Mouse (Mus musculus) thymus, postnatal 0 days (tissue): ENCODE measurements around the gene Dpp6. TPM values are rescaled to one million over a fixed set of nuclear protein-coding genes. Genes with fewer than 3 reads are reported as not detected.
A peak's percentile ranks its signal among the peaks of the same experiment; 100 is the strongest.

Source experiments
- DNase-seq: peaks from one replicate; pipeline ENCODE4 v3.0.0-alpha.2; 2015; ENCODE audit warnings: low spot score
- polyA plus RNA-seq: library from polyadenylated mRNA; unstranded; fragments of >200 nt; fragmentation: Nextera tagmentation; extraction: Ambion mirVana; gene quantifications from 2 replicates; pipeline ENCODE4 v1.2.1, GENCODE M21; 2015

Dpp6 gene
- polyA plus RNA-seq, 1 experiment from 2014 or later: 0.18 TPM

GRCm38 (mm10) chr5:27658569-27658968, 841.6 kb downstream of the Dpp6 start:
- DNase-seq: no peak

- DNase-seq: no peak
Measured at GRCm38 (mm10) chr5:27659019-27659418, 842.0 kb downstream of the Dpp6 start.

- DNase-seq: no peak
Measured at GRCm38 (mm10) chr5:27659781-27660180, 842.8 kb downstream of the Dpp6 start.

GRCm38 (mm10) chr5:27664111-27664510, 847.1 kb downstream of the Dpp6 start:
- no peak for DNase-seq

- DNase-seq: no peak
Measured at GRCm38 (mm10) chr5:27671487-27671886, 854.5 kb downstream of the Dpp6 start.

GRCm38 (mm10) chr5:27677247-27677666, 860.3 kb downstream of the Dpp6 start:
- DNase-seq: no peak

GRCm38 (mm10) chr5:27679151-27679550, 862.1 kb downstream of the Dpp6 start:
- DNase-seq: no peak

- DNase-seq: peak; percentile 14
Measured at GRCm38 (mm10) chr5:27680476-27680875, 863.5 kb downstream of the Dpp6 start.

GRCm38 (mm10) chr5:27685162-27685561, 868.2 kb downstream of the Dpp6 start:
- DNase-seq: no peak

GRCm38 (mm10) chr5:27685923-27686322, 868.9 kb downstream of the Dpp6 start:
- DNase-seq: no peak

- DNase-seq: no peak
Measured at GRCm38 (mm10) chr5:27687311-27687710, 870.3 kb downstream of the Dpp6 start.

- DNase-seq: no peak
Measured at GRCm38 (mm10) chr5:27702482-27702881, 885.5 kb downstream of the Dpp6 start.

- DNase-seq: no peak
Measured at GRCm38 (mm10) chr5:27705020-27705419, 888.0 kb downstream of the Dpp6 start.

GRCm38 (mm10) chr5:27706551-27706950, 889.5 kb downstream of the Dpp6 start:
- no peak for DNase-seq

GRCm38 (mm10) chr5:27707283-27707682, 890.3 kb downstream of the Dpp6 start:
- DNase-seq: no peak

- no peak for DNase-seq
Measured at GRCm38 (mm10) chr5:27708209-27708608, 891.2 kb downstream of the Dpp6 start.

- DNase-seq: no peak
Measured at GRCm38 (mm10) chr5:27711461-27712192, 894.6 kb downstream of the Dpp6 start.

- DNase-seq: no peak
Measured at GRCm38 (mm10) chr5:27714356-27714755, 897.4 kb downstream of the Dpp6 start.

- no peak for DNase-seq
Measured at GRCm38 (mm10) chr5:27716026-27716425, 899.0 kb downstream of the Dpp6 start.

GRCm38 (mm10) chr5:27717301-27717700, 900.3 kb downstream of the Dpp6 start:
- no peak for DNase-seq

- DNase-seq: no peak
Measured at GRCm38 (mm10) chr5:27719311-27719710, 902.3 kb downstream of the Dpp6 start.

GRCm38 (mm10) chr5:27724460-27724859, 907.5 kb downstream of the Dpp6 start:
- no peak for DNase-seq

GRCm38 (mm10) chr5:27730666-27731065, 913.7 kb downstream of the Dpp6 start:
- no peak for DNase-seq
